Mouse (Mus musculus) urinary bladder, postnatal 36 days (tissue): ENCODE measurements around the gene Nr2f2.

Experiments
- DNase-seq, 2 experiments: peaks; one replicate each; pipeline ENCODE4 v3.0.0; 2022; ENCODE audit warnings: low spot score in 2 of 2, mixed read lengths in 1 of 2

The Nr2f2 gene

DNA sequence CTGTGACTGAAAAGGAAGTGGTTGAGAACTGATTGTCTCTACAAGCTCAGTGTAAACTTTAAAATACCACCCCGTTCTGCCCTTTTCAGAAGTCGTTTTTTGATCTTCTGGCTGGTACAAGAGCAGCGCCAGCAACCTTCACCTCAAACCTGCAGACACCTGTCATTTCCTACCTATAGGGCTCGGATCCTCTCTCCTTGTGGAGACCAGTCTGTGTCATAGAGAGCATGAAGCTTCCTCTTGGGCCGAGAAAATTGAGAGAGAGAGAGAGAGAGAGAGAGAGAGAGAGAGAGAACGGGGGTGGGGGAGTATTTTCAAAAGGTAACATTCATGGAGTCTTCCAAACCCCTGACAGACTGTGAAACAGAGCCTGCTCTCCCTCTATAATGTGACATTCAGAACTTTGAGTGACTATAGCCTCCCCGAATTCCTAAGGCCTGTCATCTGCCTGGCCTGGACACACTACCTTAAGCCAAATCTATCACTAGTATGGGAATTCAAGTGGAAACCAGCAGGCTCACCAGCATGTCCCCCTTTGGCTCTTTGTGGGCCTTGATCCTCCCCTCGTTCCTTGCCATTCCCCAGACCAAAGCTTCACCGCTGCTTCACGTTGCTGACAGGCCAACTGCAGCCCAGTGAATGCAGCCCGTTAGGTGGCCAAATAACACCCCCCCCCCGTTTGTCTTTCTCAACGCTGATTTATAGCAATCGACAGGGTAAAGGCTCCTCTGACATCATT lies 33.4 kb downstream of the Nr2f2 start:
- no peak for DNase-seq

DNA sequence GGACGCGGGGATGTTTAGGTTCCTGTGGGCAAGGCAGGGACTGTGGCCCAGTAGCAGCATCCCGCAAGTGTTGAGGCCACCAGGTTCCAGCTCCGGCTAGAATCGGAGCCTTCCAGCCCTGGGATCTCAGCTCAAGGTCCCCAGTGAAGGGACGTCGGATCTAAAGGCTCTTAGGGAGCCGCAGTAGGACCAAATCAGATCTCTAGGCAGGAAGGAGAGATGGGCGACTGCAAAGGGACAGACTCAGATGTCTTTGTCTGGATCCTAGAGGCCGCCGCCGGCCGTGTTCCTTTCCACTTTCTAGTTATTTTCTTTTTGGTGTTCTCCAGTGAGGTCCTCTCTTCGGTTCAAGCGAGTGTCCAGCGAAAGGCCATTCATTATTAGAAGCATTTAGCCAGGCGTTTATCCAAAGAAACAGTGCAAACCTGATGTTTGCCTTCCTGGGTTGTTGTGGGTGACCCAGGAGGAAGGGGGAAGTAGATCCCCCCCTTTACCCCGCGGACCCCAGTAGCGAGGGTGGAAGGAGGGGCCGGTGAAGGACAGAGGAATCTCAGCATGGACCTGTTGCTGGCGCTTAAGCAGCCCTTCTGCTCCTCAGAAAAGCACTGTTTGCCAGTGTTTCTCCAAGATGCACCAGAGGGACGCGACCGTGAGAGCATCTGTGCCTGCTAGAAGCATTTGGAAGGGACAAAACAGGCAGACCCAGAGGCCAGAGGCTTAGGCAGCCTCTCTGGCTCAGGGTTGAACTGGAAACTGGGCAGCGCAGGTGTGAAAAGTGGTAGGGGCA lies 34.3 kb downstream of the Nr2f2 start:
- no peak for DNase-seq

DNA sequence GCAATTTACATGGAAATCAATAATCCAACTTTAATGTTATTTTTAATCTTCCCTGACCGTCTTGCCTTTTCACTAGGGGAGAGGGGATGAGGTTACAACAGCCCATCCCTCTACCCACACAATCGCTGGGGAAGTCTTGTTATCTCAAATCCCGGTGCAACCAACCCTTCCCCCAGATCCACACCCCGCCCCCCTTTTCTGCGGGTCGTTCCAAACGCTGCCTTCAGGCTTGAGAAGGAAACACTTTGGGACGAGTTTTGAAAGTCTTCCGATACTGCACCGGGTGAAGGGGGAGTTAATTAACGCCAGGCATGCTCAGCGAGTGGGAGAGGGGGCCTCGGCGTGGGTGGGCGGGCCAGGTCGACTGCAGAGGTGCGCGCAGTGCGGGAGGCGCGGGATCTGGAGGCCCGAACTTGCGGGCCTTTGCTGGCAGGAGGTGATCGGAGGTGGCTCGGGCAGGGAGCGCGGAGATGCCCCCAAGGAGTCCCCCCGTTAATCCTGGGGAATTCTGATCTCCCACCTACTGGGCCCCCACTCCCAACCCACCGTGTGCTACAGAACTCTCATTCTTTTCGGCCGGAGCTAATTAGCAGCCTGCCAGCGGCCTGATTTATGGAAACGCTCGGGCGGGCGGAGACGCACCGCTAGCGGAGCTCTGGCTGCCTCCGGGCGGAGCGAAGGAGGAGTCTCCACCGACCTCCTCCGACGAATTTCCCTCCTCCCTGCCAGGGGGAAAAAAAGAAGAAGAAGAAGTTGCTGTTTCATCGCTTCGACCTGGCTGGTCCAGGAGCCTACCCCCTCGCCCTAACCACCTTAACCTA lies 35.1 kb downstream of the Nr2f2 start:
- peak; percentile 72 to 79 for DNase-seq

DNA sequence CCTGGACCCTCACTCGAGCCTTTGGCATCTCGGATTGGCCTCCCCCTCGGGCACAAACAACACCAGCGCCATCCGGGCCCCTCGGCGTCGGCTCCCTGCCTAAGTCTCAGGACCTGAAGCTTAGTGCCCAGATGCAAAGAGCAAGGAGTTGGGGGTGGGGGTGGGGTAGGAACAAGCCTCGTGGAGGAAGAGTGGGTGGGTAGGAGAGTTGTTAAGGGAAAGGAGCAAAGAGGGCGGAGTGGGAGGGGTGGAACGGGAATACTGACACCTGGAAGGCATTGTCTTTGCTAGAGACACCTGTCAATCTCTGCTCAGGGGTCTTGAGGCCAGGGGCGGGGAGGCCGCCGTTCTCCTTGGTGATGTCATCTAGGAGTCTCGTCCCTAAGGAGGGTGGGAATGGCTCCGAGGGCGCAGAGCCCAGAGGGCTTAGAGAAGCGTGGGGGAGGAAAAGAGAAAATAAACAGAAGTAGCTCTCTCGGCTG lies 35.7 kb downstream of the Nr2f2 start:
- no peak for DNase-seq

DNA sequence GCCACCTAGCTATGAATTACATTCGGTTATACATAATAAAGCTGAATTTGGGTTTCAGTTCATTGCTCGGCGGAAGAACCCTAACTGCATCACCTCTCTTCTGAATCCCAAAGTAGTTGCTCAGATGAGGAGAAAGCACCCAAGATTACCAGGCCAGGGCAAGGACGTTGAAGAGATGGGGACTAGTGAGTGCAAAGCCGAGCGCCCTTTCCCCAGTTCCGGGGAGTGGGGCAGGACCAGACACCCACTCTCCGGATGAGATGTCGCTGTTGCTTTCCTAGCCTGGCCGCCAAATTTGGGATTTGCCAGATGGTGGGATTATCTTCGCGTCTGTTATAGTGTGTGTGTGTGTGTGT lies 36.4 kb downstream of the Nr2f2 start:
- DNase-seq: no peak

DNA sequence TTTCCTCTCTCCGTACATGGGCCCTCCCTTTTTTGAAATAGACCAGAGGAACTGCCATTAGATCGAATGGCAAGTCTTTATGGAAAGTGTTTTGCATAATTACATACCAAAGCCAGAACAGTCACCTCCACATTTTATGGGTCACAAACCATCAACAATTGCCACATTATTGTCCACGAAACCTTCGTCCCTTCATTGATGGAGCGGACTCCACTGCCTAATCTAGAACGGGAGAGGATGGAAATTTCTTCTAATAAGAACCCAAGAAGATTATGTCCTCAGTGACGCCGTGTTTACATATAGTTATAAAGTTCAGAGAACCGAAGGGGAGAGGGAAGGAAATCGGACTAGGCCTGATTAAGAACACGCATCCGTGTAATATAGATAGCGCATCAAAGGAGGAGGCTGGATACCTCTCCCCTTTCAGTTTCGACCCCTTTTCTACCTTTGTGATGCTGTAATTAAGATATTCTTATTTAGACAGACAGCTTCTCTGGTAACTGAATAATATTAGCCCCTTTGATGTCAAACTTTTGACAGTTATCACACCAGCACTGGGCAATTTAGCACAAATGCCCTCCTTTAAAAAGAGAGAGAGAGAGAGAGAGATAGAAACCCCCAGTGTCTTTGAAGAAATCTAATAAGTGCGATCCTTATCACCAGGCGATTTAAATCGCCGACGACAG lies 36.9 kb downstream of the Nr2f2 start:
- no peak for DNase-seq

DNA sequence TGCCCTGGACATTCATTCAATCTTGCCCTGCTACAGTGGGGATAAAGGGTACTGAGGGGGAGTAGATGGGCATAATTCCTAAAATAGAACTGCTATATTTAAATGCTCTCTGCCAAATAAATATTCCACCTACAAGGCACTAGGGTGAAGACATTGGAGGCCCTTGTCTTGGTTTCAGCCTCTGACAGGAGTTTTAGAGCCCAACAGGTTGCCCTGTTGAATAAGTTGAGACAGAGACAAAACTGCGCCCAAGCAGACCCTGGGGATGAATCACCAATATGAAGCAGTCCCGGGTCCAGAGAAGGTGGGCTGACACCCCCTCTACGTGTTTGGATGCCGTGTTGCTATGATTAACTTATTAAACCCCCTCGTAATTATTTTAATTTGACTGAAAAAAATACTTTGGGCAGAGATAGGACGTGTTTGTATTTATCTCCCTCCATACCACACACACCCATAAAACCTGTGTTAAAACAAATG lies 37.5 kb downstream of the Nr2f2 start:
- DNase-seq: no peak

DNA sequence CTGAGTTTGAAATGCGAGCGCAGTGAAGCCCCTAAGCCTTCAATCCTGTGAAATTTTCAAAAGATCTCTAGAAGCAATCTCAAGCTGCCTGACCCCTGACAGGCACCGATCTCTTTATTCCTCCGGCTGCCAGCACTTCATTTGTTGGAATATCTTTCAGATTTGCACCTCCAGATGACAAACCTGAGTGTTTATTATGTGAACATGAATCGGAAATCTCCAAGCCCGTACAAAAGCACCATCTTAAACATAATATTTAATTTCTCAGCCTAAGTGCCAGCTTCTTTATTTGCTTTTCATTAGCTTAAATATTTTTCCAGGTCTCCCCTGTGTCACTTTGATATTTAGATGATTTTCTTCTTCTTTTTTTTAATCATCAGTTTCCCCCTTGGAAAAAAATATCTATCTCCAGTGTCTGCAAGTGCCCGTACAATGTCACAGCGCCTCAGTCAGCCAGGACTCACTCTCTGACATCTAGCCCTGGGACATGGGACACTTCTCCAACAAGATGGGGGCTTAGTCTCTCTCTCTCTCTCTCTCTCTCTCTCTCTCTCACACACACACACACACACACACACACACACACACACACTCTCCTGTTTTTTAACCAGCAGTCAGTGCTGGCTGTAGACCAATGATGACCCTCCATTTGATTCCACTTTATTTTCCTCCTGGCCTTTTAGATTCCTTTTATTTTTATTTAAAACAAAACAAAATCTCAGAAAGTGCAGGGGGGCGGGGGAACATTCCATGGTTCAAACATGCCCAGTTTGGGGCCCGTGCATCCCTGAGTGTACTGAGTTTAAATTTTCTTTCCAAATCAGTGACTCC lies 38.1 kb downstream of the Nr2f2 start:
- no peak for DNase-seq

DNA sequence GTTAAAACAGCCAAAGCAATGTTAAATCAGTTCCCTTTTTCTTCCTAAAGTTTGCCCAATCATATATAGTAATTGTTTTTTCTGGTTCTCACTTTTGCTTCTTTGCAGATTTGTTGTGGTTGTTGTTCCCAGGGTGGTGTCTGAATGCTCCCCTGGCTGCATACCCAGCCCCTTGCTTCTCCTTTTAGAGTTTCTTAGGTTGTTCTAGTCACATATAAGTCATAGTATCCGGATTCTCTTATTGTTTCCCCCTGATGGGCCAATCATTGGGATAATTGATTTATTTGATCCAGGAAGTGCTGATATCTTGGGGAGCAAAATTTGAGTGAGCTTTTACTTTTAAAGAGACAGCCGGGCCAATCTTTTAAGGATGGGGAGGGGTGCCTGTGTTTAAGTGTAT lies 39.3 kb downstream of the Nr2f2 start:
- DNase-seq: no peak

DNA sequence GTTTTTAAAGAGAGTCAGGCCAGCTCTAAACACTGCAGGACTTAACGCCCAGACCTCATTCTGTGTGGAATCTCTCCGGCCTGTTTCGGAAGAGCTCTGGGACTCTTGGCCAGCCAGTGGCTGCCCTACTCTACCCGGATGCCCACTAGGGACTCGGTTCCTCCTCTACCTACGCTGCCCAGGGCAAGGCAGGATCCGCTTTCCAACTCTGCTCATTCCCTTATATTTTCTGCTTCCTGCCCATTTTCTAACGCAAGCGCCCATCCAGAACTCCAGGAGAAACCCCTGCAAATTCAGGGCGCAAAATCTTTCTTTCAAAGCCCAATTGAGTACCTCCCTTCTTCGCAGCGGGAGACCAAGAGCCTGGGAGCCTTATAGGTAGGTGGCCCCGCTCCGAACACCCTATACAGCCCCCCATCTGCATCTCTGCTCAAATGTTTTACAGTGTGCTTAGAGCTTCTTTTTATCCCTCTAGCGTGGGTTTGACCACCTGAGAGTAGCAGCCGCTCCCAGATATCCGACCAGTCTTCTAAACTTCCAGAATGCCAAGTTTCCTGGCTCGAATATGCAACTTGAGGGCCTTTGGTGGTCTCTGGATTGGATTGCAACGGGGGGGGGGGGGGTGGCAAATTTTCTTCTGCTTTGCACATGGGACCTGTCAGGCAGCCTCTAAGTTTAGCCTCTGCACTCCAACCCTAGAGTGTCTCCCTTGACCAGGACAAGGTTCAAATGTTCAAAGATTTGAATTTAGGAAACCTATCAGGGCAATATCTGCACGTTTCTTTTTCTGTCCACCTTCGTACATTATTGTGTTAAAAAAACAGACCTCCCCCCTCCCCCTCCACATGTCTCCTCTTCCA lies 40.1 kb downstream of the Nr2f2 start:
- no peak for DNase-seq

DNA sequence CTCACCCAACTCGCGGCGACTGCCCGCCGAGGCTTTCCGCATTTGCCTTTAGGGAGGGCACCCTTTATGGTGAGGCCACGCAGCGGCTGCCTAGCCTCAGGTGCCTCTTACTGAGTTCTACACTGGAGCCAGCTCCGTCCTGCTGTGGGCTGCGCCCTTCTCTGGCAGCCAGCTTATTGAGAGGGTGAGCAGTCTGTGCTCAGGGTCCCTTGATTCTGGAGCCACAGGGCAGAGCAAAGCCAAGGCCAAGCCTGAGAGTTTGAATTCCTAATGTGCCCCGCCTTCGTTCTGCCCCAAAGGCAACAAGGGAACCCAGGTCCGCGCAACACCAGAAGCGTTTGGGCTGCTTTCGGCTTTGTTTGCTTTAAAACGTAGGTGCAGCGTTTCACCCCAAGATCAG lies 41.2 kb downstream of the Nr2f2 start:
- no peak for DNase-seq

DNA sequence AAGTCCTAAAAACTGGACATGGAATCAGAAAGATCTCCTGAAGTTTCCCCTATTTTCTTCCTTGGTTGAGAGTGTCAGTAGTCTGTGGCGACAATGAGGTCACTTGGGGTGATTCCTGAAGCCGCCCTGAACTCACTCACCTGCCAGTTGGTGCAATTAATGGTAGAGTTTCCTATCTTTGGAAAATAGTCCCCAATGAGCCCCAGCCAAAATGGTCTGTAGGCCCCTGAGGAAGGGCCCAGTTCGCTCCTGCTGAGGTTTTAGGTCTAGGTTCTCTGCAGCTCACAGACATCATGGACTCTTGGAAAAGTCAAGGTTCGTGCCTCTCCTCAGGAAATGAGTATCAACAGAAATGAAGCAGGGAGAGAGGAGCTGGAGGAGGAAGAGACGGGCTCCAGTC lies 42.0 kb downstream of the Nr2f2 start:
- no peak for DNase-seq

DNA sequence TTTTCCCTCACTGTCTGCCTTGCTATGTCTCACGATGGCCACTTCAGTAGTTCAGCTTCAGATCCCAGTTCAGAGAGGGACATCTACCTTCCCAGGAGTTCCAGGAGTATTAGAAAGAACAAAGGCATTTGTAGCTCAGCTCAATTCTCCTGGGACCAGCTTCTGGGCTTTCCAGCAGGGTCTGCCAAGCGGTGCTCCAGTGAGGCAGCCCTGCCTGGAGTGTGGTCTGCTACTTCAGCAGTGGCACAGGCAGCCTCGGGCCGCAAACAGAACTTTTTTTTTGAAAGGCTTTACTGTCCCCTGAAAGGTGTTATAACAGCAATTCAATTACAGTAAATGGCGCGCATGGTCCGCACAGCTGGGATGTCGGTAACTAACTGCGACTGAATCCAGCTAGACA lies 42.5 kb downstream of the Nr2f2 start:
- DNase-seq: no peak

DNA sequence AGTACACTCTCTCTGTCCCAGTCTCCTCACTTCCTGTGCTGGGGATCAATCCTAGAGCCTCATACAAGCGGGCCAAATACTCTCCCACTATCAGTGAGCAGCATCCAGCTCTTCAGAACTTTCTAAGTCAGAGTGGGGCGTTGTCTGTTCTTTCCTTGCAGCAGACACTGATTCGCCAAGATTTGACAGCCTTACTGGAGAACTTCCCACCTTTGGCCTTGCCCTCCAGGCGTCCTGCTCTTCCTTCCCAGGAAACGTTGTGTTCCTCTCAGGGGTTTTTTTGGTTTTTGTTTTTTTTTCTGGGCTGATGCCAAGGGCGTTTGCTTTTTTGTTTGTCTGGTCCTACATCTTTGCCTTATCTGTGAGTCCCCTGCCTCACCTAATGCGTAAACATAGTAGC lies 60.8 kb downstream of the Nr2f2 start:
- no peak for DNase-seq

DNA sequence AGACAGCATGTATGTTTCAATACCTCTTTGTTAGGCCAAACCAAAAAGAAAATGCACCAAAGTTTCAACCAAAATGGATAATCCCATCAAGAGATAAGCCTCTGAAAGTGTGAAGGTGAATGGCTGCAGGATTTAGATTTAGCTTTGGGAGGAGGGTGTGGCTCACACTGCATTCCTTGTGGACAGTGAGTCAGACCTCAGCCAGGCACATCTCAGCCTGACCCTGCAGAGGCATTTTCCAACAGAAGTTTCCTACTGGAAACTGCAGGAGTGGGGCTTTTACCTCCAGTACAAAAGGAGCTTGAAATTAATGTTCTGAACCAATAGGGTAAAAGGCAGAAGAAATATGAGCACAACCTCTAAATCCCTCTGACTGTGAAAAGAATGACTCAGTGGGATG lies 62.1 kb downstream of the Nr2f2 start:
- no peak for DNase-seq
